Mouse (Mus musculus) forebrain, embryonic 15.5 days (tissue): ENCODE data around the gene Rgs12. TPM values are rescaled to one million over a fixed set of nuclear protein-coding genes. Genes with fewer than 3 reads are reported as not detected.

Experiments
- ATAC-seq: fragments of 200-750 bp; cut with Nextera tagmentation; replicated peaks from 2 replicates; pipeline ENCODE4 v1.8.0; 2017; ENCODE audit warnings: mild to moderate bottlenecking, moderate TSS enrichment, moderate library complexity
- H3K27ac ChIP-seq: fragments of 300-500 bp; sonication (generic); replicated peaks from 2 replicates; pipeline ENCODE4 v1.5.1; 2015; ENCODE audit warnings: mild to moderate bottlenecking, inconsistent platforms
- H3K27me3 ChIP-seq: fragments of 300-500 bp; sonication (generic); 2 replicates; pipeline ENCODE4 v1.6.1; 2015; ENCODE audit warnings: inconsistent platforms
- H3K36me3 ChIP-seq: fragments of 300-500 bp; sonication (generic); 2 replicates; pipeline ENCODE4 v1.6.1; 2015; ENCODE audit warnings: mild to moderate bottlenecking, inconsistent platforms
- H3K4me1 ChIP-seq: fragments of 300-500 bp; sonication (generic); 2 replicates; pipeline ENCODE4 v1.6.1; 2015; ENCODE audit warnings: inconsistent platforms
- H3K4me2 ChIP-seq: fragments of 300-500 bp; sonication (generic); replicated peaks from 2 replicates; pipeline ENCODE4 v1.6.1; 2015; ENCODE audit warnings: mild to moderate bottlenecking, inconsistent platforms
- H3K4me3 ChIP-seq: fragments of 300-500 bp; sonication (generic); 2 replicates; pipeline ENCODE4 v1.5.1; 2015; ENCODE audit warnings: mild to moderate bottlenecking, inconsistent platforms
- H3K9ac ChIP-seq: fragments of 300-500 bp; sonication (generic); replicated peaks from 2 replicates; pipeline ENCODE4 v1.6.1; 2015; ENCODE audit warnings: mild to moderate bottlenecking, inconsistent platforms
- H3K9me3 ChIP-seq: fragments of 300-500 bp; sonication (generic); 2 replicates; pipeline ENCODE4 v1.6.1; 2016; ENCODE audit warnings: inconsistent platforms
- WGBS: fragments of 180-500 bp; shearing (Covaris S2); methylation state at CpG from one replicate; pipeline ENCODE4 v1.1.7; 2015; ENCODE audit warnings: mixed read lengths; 5-methylcytosine and 5-hydroxymethylcytosine counted together
- polyA plus RNA-seq: library from polyadenylated mRNA; unstranded; fragments of >200 nt; fragmentation: Nextera tagmentation; extraction: Ambion mirVana; gene quantifications from 2 replicates; pipeline ENCODE4 v1.2.1, GENCODE M21; 2015

Rgs12 gene
- polyA plus RNA-seq, 1 experiment from 2014 or later: 64.7 TPM

DNA sequence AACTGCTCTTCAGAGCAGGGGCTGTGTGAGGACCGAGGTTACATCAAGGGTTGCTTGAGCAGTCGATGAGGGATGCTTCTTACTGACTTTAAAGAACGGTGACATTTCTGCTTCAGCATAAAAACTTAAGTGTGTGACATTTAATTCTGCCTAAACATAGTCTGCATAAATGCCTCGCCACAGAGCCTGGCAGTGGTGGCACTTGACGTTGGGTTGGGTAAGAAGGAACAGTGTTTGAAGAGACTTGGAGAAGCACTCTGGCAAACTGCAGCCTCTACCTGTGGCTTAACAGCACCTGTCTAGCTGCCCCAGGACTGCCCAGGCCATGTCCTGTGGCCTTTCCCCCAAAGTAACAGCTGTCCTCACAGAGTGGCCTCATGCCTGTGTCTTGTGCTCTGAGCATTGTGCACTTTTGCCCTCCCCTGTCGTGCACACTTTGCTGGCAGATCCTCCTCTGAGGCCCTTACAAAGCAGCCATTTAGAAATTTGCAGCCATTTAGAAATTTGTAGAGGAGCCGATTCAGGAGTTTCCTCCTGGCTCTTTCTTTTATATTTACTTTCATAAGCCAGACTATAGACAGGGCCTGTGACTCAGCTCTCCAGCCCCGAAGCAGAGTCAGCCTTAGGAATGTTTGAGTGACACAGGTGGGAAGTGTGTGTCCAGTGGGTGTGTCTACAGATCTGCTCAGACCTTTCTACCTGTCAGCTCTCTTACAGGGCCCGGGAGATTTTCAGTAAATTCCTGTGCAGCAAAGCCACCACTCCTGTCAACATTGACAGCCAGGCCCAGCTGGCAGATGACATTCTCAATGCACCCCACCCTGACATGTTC lies 71.4 kb downstream of the Rgs12 start:
- WGBS: 81% methylated on average over 9 of the region's 9 CpGs
- ATAC-seq: no peak

DNA sequence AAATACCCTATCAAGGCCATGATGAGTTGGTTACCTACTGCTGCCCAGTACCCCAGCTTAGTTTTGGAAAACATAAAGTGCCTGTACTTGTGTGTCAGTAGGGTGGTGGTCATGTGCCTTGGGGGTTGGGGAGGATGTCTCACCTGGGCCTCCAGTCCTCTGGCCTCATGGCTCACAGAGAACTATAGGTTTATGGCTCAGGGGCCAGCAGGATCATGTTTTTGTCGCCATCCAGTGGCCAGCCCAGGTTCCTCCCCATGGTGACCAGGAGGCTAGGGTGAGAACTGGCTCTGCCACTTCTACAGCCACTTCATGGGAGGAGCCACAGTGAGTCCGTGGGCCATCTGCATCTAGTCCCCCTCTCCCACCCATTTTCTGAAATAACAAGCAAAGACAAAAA lies 75.7 kb downstream of the Rgs12 start:
- H3K9me3 ChIP-seq: no peaks in the 10 kb centered on the region
- H3K4me1 ChIP-seq: peaks cover 4% of the 10 kb centered on the region; the same call in 1 of the 2 replicates
- no peak overlapping the region for H3K4me2 ChIP-seq
- H3K27me3 ChIP-seq: no peaks in the 10 kb centered on the region
- H3K27ac ChIP-seq: no peak overlapping the region
- 37% methylated on average over 2 of the region's 2 CpGs for WGBS
- no peak overlapping the region for H3K9ac ChIP-seq
- no peak for ATAC-seq
- peaks cover 43% of the 10 kb centered on the region for H3K36me3 ChIP-seq
- H3K4me3 ChIP-seq: no peak overlapping the region

More for the DNA sequence above, 71.4 kb downstream of the Rgs12 start:
- Histone ChIP-seq H3K9ac (no peak overlapping the region), H3K9me3 (no peaks in the 10 kb centered on the region), H3K4me3 (no peak overlapping the region), H3K27ac (peak overlapping the region; percentile 16), H3K36me3 (peaks cover 5% of the 10 kb centered on the region), H3K4me1 (peaks cover 4% of the 10 kb centered on the region), H3K4me2 (no peak overlapping the region), H3K27me3 (no peaks in the 10 kb centered on the region)

DNA sequence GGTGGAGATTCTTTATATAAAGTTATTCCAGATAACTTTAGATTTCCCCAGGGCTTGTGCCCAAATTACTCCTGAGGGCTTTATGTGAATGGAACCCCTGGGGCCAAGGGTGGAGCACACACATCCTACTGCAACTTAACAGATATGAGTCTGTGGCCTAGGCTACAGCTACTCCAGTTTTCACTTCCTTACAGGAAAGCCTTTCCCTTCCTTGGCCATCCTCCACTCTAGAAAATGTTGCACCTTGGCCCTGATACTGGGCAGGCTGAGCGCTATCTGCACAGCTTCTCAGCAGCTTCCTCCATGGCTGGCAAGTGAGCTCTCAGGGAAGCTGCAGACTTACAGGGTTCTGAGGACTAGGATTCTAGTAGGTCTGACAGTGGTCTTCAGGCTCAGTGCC lies 80.1 kb downstream of the Rgs12 start:
- Histone ChIP-seq H3K27me3 (no peaks in the 10 kb centered on the region), H3K36me3 (peaks cover 52% of the 10 kb centered on the region), H3K4me3 (no peak overlapping the region), H3K9ac (no peak overlapping the region), H3K27ac (no peak overlapping the region), H3K4me2 (no peak overlapping the region), H3K9me3 (no peaks in the 10 kb centered on the region), H3K4me1 (0 out of 2 replicates have a peak, but pooled peaks cover 4% of the 10 kb centered on the region)
- ATAC-seq: no peak
- WGBS: 96% methylated on average over 1 of the region's 1 CpGs

DNA sequence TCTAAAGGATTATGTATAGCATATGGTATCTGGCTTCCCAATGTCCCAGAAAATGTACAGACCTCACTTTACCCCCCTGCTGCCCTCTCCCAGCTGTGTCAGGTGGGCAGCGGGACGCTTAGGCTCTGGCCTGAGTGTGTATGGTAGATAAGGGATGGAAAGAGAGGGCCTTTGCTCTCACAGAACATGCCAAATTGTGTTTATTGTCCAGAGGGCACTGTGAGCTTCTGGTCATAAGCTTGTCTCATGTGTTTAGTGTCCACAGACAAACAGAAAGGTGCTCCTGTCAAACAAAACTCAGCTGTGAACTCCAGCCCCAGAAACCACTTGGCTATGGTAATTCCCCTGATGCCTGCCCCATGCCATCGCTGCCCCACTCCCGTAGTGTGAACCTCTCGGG lies 80.5 kb downstream of the Rgs12 start:
- 90% methylated on average over 5 of the region's 5 CpGs for WGBS
- H3K27ac ChIP-seq: no peak overlapping the region
- 0 out of 2 replicates have a peak, but pooled peaks cover 4% of the 10 kb centered on the region for H3K4me1 ChIP-seq
- H3K36me3 ChIP-seq: peaks cover 52% of the 10 kb centered on the region
- no peak overlapping the region for H3K4me3 ChIP-seq
- no peak for ATAC-seq
- H3K27me3 ChIP-seq: no peaks in the 10 kb centered on the region
- no peak overlapping the region for H3K9ac ChIP-seq
- H3K9me3 ChIP-seq: no peaks in the 10 kb centered on the region
- no peak overlapping the region for H3K4me2 ChIP-seq

DNA sequence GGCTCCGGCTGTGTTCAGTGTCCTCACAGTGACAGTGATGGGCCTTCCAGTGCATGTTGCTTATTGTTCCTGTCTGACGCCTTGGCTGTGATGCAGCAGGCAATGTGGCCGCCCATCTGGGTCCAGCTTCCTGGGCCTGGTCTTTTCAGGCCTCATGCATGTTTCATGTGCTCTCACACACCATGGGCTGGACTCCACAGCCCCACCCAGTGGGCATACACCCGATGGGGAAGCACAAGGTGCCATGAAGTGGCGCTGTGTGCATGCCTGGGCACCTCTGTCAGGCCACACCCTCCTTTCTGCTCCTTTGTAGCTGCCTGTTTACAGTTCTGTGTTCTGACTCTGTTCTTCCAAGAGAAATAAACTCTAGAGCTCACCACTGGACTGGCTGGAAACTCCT lies 83.8 kb downstream of the Rgs12 start:
- H3K4me3 ChIP-seq: no peak overlapping the region
- H3K27ac ChIP-seq: peak overlapping the region; percentile 44
- H3K27me3 ChIP-seq: no peaks in the 10 kb centered on the region
- no peak overlapping the region for H3K4me2 ChIP-seq
- peaks cover 30% of the 10 kb centered on the region for H3K36me3 ChIP-seq
- no peak overlapping the region for H3K9ac ChIP-seq
- 0 out of 2 replicates have a peak, but pooled peaks cover 4% of the 10 kb centered on the region for H3K4me1 ChIP-seq
- ATAC-seq: peak; percentile 51
- H3K9me3 ChIP-seq: no peaks in the 10 kb centered on the region
- 64% methylated on average over 5 of the region's 5 CpGs for WGBS

DNA sequence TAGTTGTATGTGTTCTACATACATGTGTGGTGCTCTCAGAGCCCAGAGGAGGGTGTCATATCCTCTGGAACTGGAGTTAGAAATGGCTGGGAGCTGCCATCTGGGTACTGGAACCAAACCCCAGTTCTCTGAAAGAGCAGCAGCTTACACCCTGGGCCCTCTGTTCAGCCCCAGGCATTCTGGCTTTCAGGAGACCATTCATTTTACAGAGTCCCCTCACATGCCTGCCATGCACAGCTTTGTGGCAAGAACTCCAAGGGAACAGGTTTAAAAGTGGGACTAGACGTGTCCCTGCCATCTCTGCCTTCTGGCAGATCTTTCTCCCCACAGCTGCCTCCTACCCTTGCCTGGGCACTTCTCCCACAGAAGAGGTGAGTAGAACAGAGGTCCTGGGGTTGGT lies 84.4 kb downstream of the Rgs12 start:
- H3K36me3 ChIP-seq: peaks cover 24% of the 10 kb centered on the region
- H3K9me3 ChIP-seq: no peaks in the 10 kb centered on the region
- ATAC-seq: no peak
- 0 out of 2 replicates have a peak, but pooled peaks cover 4% of the 10 kb centered on the region for H3K4me1 ChIP-seq
- H3K4me3 ChIP-seq: no peak overlapping the region
- no peak overlapping the region for H3K4me2 ChIP-seq
- 50% methylated on average over 1 of the region's 1 CpGs for WGBS
- H3K27me3 ChIP-seq: no peaks in the 10 kb centered on the region
- H3K27ac ChIP-seq: peak overlapping the region; percentile 44; the same call in 1 of the 2 replicates
- H3K9ac ChIP-seq: no peak overlapping the region

DNA sequence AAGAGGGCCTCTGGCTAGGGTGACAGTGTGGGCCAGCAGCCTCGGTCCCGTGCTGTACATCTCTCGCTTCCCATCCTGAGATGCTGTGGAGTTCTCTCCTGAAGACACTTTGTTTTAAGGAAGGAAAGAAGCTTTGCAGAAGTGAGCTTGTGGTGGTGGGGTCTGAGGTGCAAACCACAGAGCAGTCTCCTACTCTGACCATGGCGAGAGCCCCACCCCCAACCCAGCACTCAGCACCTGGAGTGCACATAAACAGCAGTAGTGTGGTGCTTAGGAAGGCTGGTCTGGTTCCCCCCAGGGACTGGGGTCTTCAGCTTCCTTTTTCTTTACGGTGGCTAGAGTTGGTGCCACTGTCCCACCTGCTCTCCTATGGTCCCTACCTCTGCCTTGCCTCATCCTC lies 85.9 kb downstream of the Rgs12 start:
- 0 out of 2 replicates have a peak, but pooled peaks cover 4% of the 10 kb centered on the region for H3K4me1 ChIP-seq
- no peak overlapping the region for H3K9ac ChIP-seq
- H3K36me3 ChIP-seq: peaks cover 15% of the 10 kb centered on the region
- H3K4me3 ChIP-seq: no peak overlapping the region
- H3K27me3 ChIP-seq: no peaks in the 10 kb centered on the region
- no peak overlapping the region for H3K27ac ChIP-seq
- H3K9me3 ChIP-seq: no peaks in the 10 kb centered on the region
- ATAC-seq: no peak
- no peak overlapping the region for H3K4me2 ChIP-seq
- WGBS: 85% methylated on average over 5 of the region's 5 CpGs

DNA sequence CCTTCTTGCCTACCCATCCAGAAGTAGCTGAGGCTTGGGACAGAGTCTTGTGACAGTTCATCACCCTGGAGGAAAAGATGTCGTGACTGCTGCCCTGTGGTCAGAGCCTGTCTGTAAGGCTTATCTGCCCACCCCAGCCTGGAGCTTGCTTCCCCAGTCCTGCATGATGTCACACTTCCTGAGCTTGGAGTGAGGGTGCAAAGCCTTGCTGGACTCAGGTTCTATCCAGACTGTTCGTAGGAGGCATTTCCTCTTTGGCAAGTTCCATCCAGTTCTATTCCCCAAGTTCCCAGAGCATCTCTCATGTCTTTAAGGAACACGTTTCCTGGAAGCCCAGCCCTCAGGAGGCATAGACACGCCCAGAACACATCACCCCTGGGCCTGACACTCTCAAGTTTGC lies 86.5 kb downstream of the Rgs12 start:
- Histone ChIP-seq H3K4me2 (no peak overlapping the region), H3K36me3 (peaks cover 12% of the 10 kb centered on the region), H3K4me1 (0 out of 2 replicates have a peak, but pooled peaks cover 4% of the 10 kb centered on the region), H3K9me3 (no peaks in the 10 kb centered on the region), H3K4me3 (no peak overlapping the region), H3K27ac (no peak overlapping the region), H3K9ac (no peak overlapping the region), H3K27me3 (no peaks in the 10 kb centered on the region)
- WGBS: 82% methylated on average over 4 of the region's 4 CpGs
- no peak for ATAC-seq

DNA sequence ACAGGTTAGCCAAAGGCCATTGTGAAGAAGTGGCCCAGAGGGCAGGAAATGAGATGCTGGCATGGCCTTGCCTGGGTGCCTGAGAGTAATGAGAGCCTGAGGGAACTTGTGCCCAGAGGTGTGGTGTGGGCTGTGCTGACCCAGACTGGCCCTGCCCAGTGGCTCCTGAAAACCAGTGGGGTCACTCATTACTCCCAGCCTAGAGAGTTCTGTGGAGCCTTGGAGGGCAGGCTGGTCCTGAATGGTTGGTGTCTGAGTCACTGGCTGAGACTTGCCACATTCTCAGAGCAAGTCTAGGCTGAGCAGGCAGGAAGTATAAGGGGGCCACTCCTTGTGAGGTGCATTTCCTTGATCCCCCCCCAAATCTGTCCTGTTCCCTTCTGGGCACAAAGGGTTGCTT lies 88.2 kb downstream of the Rgs12 start:
- 0 out of 2 replicates have a peak, but pooled peaks cover 4% of the 10 kb centered on the region for H3K4me1 ChIP-seq
- no peak overlapping the region for H3K4me3 ChIP-seq
- H3K4me2 ChIP-seq: no peak overlapping the region
- H3K9me3 ChIP-seq: no peaks in the 10 kb centered on the region
- H3K27me3 ChIP-seq: no peaks in the 10 kb centered on the region
- no peak overlapping the region for H3K27ac ChIP-seq
- no peak overlapping the region for H3K9ac ChIP-seq
- H3K36me3 ChIP-seq: peaks cover 7% of the 10 kb centered on the region
- ATAC-seq: no peak

DNA sequence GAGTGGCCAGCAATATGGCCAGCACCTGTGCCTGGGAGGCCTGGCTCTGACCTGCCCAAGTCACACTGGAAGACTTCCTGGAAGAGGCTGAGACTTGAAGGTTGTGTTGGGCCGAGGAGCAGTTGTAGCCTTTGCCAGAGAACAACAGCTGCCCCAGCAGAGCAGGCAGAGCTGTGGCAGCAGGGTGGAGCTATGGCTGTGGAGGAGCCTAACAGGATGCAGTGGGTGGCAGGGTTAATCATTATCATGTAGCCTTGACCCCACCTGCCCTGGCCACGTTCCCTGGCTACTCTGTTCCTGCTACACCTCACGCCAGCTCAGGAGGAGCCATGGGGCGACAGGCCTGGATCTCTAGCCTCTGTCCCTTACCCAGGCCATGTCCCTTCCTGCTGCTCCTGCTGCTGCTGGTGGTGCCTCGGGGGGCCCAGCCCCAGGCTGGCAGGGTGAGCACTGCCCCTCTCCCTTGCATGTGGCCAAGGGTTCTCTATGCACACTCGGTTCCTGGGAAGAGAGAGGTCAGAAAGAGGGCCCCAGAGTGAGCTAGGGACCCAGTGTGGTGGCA lies 92.1 kb downstream of the Rgs12 start, which contains the start of gene Hgfac:
Gene Hgfac, plus strand, starts transcription at position 242 of the 562 bp plus-strand sequence.
- Histone ChIP-seq H3K27ac (no peak within 1 kb of the TSS), H3K9me3 (no peaks in the 10 kb centered on the region), H3K9ac (no peak within 1 kb of the TSS), H3K4me3 (no peak within 1 kb of the TSS), H3K36me3 (no peaks in the 10 kb centered on the region), H3K4me1 (no peaks in the 10 kb centered on the region), H3K4me2 (no peak within 1 kb of the TSS), H3K27me3 (no peaks in the 10 kb centered on the region)
- WGBS: 67% methylated on average over 6 of the region's 6 CpGs
- ATAC-seq: no peak

DNA sequence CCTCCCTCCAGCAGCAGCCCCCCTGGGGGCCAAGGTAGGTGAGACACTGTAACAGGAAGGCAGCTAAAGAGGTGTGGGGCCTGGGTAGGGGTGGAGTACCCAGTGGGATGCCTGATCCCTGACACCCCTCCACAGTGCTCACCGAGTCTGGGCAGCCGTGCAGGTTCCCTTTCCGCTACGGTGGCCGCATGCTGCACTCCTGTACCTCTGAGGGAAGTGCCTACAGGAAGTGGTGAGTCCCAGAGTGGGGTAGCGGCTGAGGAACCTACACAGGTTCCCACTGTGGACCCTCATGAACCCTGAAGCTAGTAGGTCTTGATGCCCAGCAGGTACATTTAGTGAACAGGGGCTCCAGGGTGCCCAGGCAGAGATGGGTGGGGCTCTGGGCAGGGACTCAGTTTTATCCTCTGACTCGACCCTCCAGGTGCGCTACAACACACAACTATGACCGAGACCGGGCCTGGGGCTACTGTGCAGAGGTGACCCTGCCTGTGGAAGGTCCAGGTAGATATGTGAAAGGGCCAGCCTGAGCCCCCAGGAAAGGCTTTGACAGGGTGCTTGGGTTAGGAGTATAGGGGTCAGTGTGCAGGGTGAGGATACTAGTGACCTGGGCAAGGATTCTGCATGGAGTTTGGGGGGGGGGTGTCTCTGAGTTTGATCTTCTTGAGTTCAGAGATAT lies 93.3 kb downstream of the Rgs12 start:
- no peak overlapping the region for H3K4me2 ChIP-seq
- no peaks in the 10 kb centered on the region for H3K36me3 ChIP-seq
- H3K9ac ChIP-seq: no peak overlapping the region
- H3K27ac ChIP-seq: no peak overlapping the region
- H3K27me3 ChIP-seq: no peaks in the 10 kb centered on the region
- no peaks in the 10 kb centered on the region for H3K9me3 ChIP-seq
- H3K4me1 ChIP-seq: no peaks in the 10 kb centered on the region
- WGBS: 84% methylated on average over 10 of the region's 10 CpGs
- ATAC-seq: peak; percentile 13; the same call in 1 of the 2 replicates
- no peak overlapping the region for H3K4me3 ChIP-seq

DNA sequence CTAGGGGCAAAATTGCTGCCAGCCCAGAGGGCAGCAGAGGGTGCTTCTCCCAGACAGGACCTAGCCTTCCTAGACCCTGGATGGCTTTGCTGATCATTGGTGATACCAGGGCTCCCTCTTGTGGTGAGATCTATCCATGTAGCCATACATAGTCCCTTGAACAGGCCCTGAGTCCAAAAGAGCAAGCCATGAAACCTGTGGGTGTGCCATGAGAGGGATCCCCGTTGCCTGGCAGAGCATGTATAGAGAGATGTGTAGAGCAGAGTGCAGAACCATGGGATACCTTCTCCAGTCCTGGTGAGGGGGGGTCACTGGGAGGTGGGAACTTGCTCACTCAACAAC lies 93.8 kb downstream of the Rgs12 start:
- Histone ChIP-seq H3K27ac (no peak overlapping the region), H3K27me3 (no peaks in the 10 kb centered on the region), H3K4me3 (no peak overlapping the region), H3K9me3 (no peaks in the 10 kb centered on the region), H3K9ac (no peak overlapping the region), H3K4me2 (no peak overlapping the region), H3K36me3 (no peaks in the 10 kb centered on the region), H3K4me1 (no peaks in the 10 kb centered on the region)
- 11% methylated on average over 1 of the region's 1 CpGs for WGBS
- ATAC-seq: peak; percentile 85
